Mouse (Mus musculus) intestine, embryonic 16.5 days (tissue): ENCODE measurements around the gene Arpp21. TPM values are rescaled to one million over a fixed set of nuclear protein-coding genes. Genes with fewer than 3 reads are reported as not detected.
A peak's percentile ranks its signal among the peaks of the same experiment; 100 is the strongest.
"Not testable (repeated sequence)": the region's sequence is repeated elsewhere in the genome, so short reads cannot be mapped to it uniquely, and the experiment has no call there.

Experiments
- ATAC-seq: fragments of 200-750 bp; cut with Nextera tagmentation; 2 replicates; pipeline ENCODE4 v1.8.0; 2017; ENCODE audit warnings: moderate TSS enrichment, moderate library complexity
- H3K27ac ChIP-seq: fragments of 300-500 bp; sonication (generic); 2 replicates; pipeline ENCODE4 v1.5.1; 2014; ENCODE audit warnings: mild to moderate bottlenecking, low read length
- H3K27me3 ChIP-seq: fragments of 300-500 bp; sonication (generic); replicated peaks from 2 replicates; pipeline ENCODE4 v1.6.1; 2014; ENCODE audit warnings: low read length, control low read depth, mixed read lengths; ENCODE audit not compliant: control insufficient read depth, insufficient read depth
- H3K36me3 ChIP-seq: fragments of 300-500 bp; sonication (generic); 2 replicates; pipeline ENCODE4 v1.6.1; 2014; ENCODE audit warnings: low read length, control low read depth; ENCODE audit not compliant: control insufficient read depth, insufficient read depth
- H3K4me1 ChIP-seq: fragments of 300-500 bp; sonication (generic); 2 replicates; pipeline ENCODE4 v1.6.1; 2014; ENCODE audit warnings: low read length, control low read depth, mixed read lengths; ENCODE audit not compliant: control insufficient read depth, insufficient read depth
- H3K4me2 ChIP-seq: fragments of 300-500 bp; sonication (generic); 2 replicates; pipeline ENCODE4 v1.6.1; 2014; ENCODE audit warnings: low read depth, low read length, control low read depth
- H3K4me3 ChIP-seq: fragments of 300-500 bp; sonication (generic); 2 replicates; pipeline ENCODE4 v1.5.1; 2014; ENCODE audit warnings: mild to moderate bottlenecking, low read length
- H3K9ac ChIP-seq: fragments of 300-500 bp; sonication (generic); 2 replicates; pipeline ENCODE4 v1.6.1; 2014; ENCODE audit warnings: low read depth, low read length
- H3K9me3 ChIP-seq: fragments of 300-500 bp; sonication (generic); 2 replicates; pipeline ENCODE4 v1.6.1; 2016; ENCODE audit warnings: low read length, control low read depth; ENCODE audit not compliant: control insufficient read depth
- WGBS: fragments of 180-500 bp; shearing (Covaris S2); extraction: QIAGEN DNeasy Blood & Tissue Kit; methylation state at CpG from one replicate; pipeline ENCODE4 v1.1.7; 2014; 5-methylcytosine and 5-hydroxymethylcytosine counted together
- polyA plus RNA-seq: library from polyadenylated mRNA; unstranded; fragments of >200 nt; fragmentation: Nextera tagmentation; extraction: Ambion mirVana; gene quantifications from 2 replicates; pipeline ENCODE4 v1.2.1, GENCODE M21; 2015

Gene Arpp21
- polyA plus RNA-seq, 1 experiment from 2014 or later, result 0.73 TPM

DNA sequence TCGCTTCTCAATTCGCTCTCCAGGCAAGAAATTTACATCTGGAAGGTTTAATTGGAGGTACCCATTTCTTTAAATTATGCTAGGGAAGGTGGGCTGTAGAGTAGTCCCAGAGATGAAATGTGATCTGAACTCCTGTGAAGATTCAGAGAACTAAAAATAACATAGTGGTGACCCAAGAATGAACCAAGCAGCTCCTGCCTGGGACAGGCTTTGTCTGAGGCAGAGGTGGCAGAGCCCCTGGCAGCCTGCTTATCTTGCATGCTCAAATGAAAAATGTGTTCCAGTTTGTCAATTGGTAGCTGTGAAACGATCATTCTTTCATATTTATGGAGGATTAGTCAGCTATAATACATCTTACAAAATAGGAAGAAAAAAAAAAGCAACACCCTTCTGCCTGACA, 164.4 kb downstream of the Arpp21 start:
- H3K4me3 ChIP-seq, result no peak overlapping the region
- no peaks in the 10 kb centered on the region for H3K9me3 ChIP-seq
- no peak overlapping the region for H3K4me2 ChIP-seq
- no peak overlapping the region for H3K9ac ChIP-seq
- ATAC-seq, result no peak
- H3K36me3 ChIP-seq, result no peaks in the 10 kb centered on the region
- no peaks in the 10 kb centered on the region for H3K4me1 ChIP-seq
- H3K27ac ChIP-seq, result no peak overlapping the region
- 35% methylated on average over 3 of the region's 3 CpGs for WGBS
- H3K27me3 ChIP-seq, result no peaks in the 10 kb centered on the region

DNA sequence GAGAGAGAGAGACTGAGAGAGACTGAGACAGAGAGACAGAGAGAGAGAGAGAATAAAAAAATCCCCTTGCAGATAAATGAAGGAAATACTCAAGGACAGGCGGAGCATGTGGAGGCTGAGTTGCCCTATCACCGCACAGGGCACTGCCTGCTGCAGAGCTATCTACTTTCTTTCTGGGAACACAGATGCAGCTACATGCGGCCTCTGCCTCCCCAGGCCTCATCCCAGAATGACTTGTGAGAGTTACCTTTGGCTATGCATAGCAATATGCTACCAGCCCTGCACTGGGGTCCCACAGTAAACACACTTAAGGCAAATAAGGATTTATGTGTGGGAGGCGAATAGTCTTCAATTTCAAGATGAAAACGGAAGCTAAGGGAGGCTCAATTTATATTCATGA, 164.8 kb downstream of the Arpp21 start:
- ATAC-seq, result no peak
- no peak overlapping the region for H3K4me2 ChIP-seq
- no peak overlapping the region for H3K27ac ChIP-seq
- no peaks in the 10 kb centered on the region for H3K36me3 ChIP-seq
- no peaks in the 10 kb centered on the region for H3K9me3 ChIP-seq
- 39% methylated on average over 5 of the region's 5 CpGs for WGBS
- H3K4me3 ChIP-seq, result no peak overlapping the region
- H3K4me1 ChIP-seq, result no peaks in the 10 kb centered on the region
- no peak overlapping the region for H3K9ac ChIP-seq
- H3K27me3 ChIP-seq, result no peaks in the 10 kb centered on the region

DNA sequence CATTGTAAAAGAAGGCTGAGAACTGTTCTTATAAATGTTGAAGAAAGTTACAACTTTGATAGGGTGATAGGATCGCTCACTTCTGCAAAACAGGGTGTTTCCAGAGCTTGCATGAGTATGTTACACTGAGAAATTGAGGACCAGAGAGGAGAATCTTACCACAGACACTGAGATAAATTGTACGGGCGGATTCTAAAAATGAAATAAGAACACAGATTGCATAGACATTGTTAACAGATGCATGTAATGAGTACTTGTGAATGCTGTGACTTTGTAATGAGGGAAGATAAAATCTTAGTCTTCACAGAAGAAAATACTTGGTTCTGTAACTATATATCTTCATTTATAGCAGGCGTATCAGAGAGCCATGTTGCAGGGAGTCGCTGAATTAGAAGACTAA, 167.5 kb downstream of the Arpp21 start:
- Histone ChIP-seq H3K4me1 (no peaks in the 10 kb centered on the region), H3K27ac (no peak overlapping the region), H3K36me3 (no peaks in the 10 kb centered on the region), H3K4me2 (no peak overlapping the region), H3K27me3 (no peaks in the 10 kb centered on the region), H3K9me3 (no peaks in the 10 kb centered on the region), H3K9ac (no peak overlapping the region), H3K4me3 (no peak overlapping the region)
- no peak for ATAC-seq
- 91% methylated on average over 5 of the region's 5 CpGs for WGBS

DNA sequence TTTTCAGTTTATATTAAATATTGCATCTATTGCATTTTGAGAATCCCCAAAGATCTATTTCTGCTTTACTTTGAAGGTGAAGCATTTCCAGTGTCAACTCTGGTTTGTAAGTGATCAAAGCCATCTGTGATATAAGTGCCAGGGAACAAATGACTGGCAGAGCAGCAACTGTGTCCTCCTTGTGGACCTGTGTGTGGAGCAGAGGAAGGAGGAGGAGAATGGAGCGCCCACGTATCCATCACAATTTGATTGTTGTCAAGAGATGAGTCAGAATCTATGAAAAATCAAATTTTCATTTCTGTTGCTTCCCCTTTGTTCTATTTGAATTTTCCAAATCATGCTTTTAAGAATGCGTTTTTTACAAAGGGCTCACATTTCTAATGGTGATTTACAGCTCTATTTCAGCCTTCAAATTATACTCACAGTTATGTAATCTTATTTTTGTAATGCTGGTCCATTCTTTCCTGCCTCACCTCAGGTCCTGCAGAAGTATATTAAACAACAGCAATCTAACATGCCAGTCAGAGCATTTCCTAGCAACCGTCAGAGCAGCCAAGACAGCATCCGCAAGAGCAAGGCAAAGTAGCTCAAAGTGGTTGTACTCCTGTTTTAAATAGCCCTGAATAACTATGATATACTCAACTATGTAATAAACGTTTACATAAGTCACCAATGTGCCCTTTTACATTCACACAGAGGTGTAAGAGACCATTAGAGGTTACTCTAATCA, 174.9 kb downstream of the Arpp21 start:
- no peaks in the 10 kb centered on the region for H3K9me3 ChIP-seq
- H3K27me3 ChIP-seq, result no peaks in the 10 kb centered on the region
- H3K27ac ChIP-seq, result no peak overlapping the region
- no peak overlapping the region for H3K4me2 ChIP-seq
- WGBS, result 60% methylated on average over 6 of the region's 6 CpGs
- H3K9ac ChIP-seq, result no peak overlapping the region
- H3K36me3 ChIP-seq, result no peaks in the 10 kb centered on the region
- no peak for ATAC-seq
- H3K4me3 ChIP-seq, result no peak overlapping the region
- no peaks in the 10 kb centered on the region for H3K4me1 ChIP-seq

DNA sequence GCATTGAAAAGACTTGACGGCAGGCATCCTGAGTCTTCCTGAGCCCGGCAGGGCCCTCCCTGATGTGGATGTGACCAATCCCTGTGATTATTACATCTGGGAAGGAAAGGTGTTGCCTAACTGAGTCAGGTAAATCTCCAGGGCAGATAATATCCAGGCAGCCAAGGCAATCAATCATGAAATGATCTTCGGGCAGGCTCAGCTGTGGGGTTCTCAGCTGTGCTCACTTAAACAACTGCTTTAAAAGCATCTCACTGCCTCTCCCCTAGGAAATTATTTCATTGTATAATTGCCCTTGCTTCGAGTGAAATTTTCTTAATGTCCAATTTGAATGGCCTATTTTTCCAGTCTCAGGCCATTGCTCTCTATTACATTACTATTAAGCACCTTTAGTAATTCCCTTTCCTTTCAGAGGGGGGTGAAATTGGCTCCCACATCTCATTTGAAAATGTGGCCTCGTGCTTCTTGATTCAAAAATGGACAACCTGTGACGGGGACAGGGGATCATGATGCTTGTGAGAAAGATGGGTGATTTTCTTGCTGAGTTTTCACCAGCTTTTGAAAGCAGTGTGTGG, 180.8 kb downstream of the Arpp21 start:
- ATAC-seq, result no peak
- Histone ChIP-seq H3K4me2 (no peak overlapping the region), H3K9ac (no peak overlapping the region), H3K27me3 (no peaks in the 10 kb centered on the region), H3K4me3 (no peak overlapping the region), H3K36me3 (no peaks in the 10 kb centered on the region), H3K9me3 (no peaks in the 10 kb centered on the region), H3K4me1 (no peaks in the 10 kb centered on the region), H3K27ac (no peak overlapping the region)
- WGBS, result 51% methylated on average over 6 of the region's 6 CpGs

DNA sequence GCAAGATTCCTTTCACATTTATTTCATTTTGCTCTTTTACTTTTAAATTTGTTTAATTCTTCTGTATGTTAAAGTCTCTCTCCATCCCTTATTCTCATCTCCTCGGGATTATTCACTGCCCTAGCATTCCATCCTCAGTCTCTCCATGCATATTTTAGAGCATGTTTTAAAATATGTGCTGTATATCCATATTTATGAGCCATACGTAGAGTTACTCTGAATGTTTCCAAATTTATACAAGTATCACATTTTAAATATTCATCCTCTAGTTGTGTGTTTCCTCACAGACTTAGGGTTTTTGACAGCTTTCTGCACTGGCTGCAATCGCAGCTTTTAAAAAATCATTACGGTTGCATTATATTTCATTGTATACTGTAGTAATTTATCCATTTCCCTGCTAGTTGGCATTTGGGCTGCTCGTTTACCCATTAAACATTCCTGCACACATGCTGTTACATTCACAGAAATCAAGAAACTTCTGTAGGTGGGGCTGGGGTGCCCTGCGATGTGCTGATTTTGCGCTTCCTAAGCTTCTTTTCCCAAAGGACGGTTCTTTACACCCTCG, 187.8 kb downstream of the Arpp21 start:
- H3K4me1 ChIP-seq, result no peaks in the 10 kb centered on the region
- H3K27ac ChIP-seq, result no peak overlapping the region
- no peaks in the 10 kb centered on the region for H3K9me3 ChIP-seq
- H3K27me3 ChIP-seq, result no peaks in the 10 kb centered on the region
- H3K4me2 ChIP-seq, result no peak overlapping the region
- no peaks in the 10 kb centered on the region for H3K36me3 ChIP-seq
- no peak overlapping the region for H3K9ac ChIP-seq
- H3K4me3 ChIP-seq, result no peak overlapping the region
- no peak for ATAC-seq
- 82% methylated on average over 9 of the region's 9 CpGs for WGBS

DNA sequence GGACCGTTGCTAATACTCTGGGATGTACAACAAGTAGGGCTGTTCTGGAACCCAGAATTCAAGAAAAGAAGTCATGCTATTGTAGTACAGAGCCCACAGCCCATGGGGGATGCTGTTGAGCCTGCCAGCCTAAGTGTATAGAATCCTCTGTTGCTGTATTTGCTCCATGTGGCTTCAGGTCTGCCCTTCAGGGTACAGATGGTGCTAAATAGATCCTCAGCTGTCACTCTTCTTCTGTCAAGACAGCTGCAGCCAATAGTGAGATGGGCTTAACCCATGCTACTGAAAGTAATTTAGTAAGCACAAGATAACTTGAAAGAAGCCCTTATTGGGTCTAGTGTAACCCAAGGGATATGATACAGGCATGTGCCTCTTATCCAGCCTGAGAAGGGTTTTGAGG, 195.2 kb downstream of the Arpp21 start:
- Histone ChIP-seq H3K4me1 (no peaks in the 10 kb centered on the region), H3K4me3 (no peak overlapping the region), H3K9ac (no peak overlapping the region), H3K9me3 (no peaks in the 10 kb centered on the region), H3K36me3 (no peaks in the 10 kb centered on the region), H3K27me3 (no peaks in the 10 kb centered on the region), H3K4me2 (no peak overlapping the region), H3K27ac (no peak overlapping the region)
- WGBS, result 67% methylated on average over 1 of the region's 1 CpGs
- no peak for ATAC-seq

DNA sequence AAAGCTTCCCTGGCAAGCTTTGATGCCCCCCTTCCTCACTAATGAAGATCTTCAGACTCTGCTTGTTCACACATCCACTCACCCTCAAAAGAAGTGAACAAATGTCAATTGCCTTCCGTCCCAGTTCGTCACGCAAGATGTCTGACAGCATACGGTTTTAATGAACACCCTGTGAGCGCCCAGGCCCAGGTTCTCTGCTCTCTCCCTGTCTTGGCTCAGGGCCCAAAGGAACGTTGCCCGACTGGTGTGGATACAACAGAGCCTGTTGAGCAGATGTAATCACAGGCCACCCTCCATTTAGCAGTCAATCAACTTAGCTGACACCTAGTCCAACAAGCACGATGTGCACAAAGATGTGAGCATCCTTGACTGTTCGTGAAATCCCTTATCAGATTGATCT, 198.0 kb downstream of the Arpp21 start:
- Histone ChIP-seq H3K4me2 (no peak overlapping the region), H3K4me3 (no peak overlapping the region), H3K4me1 (no peaks in the 10 kb centered on the region), H3K27me3 (no peaks in the 10 kb centered on the region), H3K9me3 (no peaks in the 10 kb centered on the region), H3K9ac (no peak overlapping the region), H3K36me3 (no peaks in the 10 kb centered on the region), H3K27ac (no peak overlapping the region)
- WGBS, result 55% methylated on average over 9 of the region's 9 CpGs
- ATAC-seq, result no peak

DNA sequence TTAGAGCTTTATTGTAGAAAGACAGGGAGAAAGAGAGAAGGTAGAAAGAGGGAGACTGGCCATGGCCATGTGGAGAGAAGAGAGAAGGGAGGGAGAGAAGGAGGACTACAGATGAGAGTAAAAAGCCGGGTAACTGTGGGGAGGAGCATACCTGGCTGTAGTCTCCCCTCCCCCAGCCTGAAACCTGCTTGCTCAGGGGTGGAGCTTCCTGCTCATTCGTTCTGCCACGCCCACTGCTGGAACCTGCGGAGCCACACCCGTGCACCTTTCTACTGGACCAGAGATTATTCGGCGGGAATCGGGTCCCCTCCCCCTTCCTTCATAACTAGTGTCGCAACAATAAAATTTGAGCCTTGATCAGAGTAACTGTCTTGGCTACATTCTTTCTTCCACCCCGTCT, 201.9 kb downstream of the Arpp21 start:
- not testable (repeated sequence) for H3K4me2 ChIP-seq, H3K9me3 ChIP-seq, H3K27ac ChIP-seq, H3K4me3 ChIP-seq, H3K9ac ChIP-seq, H3K36me3 ChIP-seq, H3K4me1 ChIP-seq, H3K27me3 ChIP-seq
- ATAC-seq, result peak; percentile 75
- 8% methylated on average over 2 of the region's 10 CpGs for WGBS
